Mouse (Mus musculus) T-helper 2 cell (primary cell): ENCODE results near the gene Syndig1.

Experiments
- in situ Hi-C: fragments of 300-600 bp; cut with MboI, MseI; formaldehyde crosslinking; loops from one replicate; pipeline ENCODE4 v1.15.1; 2025; ENCODE audit warnings: high pct_unique_total_duplicates

Gene Syndig1

GRCm38 (mm10) chr2:149828911-149829310 lies at the start of gene Syndig1:
TSS of gene Syndig1 (plus strand) at chr2:149829211.
- in situ Hi-C loops, result no loop called here

GRCm38 (mm10) chr2:149798613-149799012 lies 30.4 kb upstream of the Syndig1 start:
- in situ Hi-C loops, result no loop called here

- in situ Hi-C loops, result no loop called here
Measured at GRCm38 (mm10) chr2:149804599-149805140, 24.3 kb upstream of the Syndig1 start.

GRCm38 (mm10) chr2:149805256-149805655 lies 23.8 kb upstream of the Syndig1 start:
- in situ Hi-C loops, result no loop called here

- in situ Hi-C loops, result no loop called here
Measured at GRCm38 (mm10) chr2:149812899-149813298, 16.1 kb upstream of the Syndig1 start.

GRCm38 (mm10) chr2:149818395-149818794 lies 10.6 kb upstream of the Syndig1 start:
- in situ Hi-C loops, result no loop called here

GRCm38 (mm10) chr2:149819751-149820150 lies 9.3 kb upstream of the Syndig1 start:
- in situ Hi-C loops, result no loop called here

GRCm38 (mm10) chr2:149820201-149820600 lies 8.8 kb upstream of the Syndig1 start:
- in situ Hi-C loops, result no loop called here

GRCm38 (mm10) chr2:149829955-149830535 lies 1.0 kb downstream of the Syndig1 start:
- in situ Hi-C loops, result no loop called here

GRCm38 (mm10) chr2:149830536-149831458 lies 1.8 kb downstream of the Syndig1 start, which contains the start of gene C530025M09Rik:
TSS of gene C530025M09Rik (minus strand) at chr2:149831213.
- in situ Hi-C loops, result no loop called here

GRCm38 (mm10) chr2:149831459-149832245 lies 2.6 kb downstream of the Syndig1 start:
- in situ Hi-C loops, result no loop called here

- in situ Hi-C loops, result no loop called here
Measured at GRCm38 (mm10) chr2:149832301-149832700, 3.3 kb downstream of the Syndig1 start.

- in situ Hi-C loops, result no loop called here
Measured at GRCm38 (mm10) chr2:149835091-149835490, 6.1 kb downstream of the Syndig1 start.

GRCm38 (mm10) chr2:149836471-149837135 lies 7.6 kb downstream of the Syndig1 start:
- in situ Hi-C loops, result no loop called here

- in situ Hi-C loops, result no loop called here
Measured at GRCm38 (mm10) chr2:149839666-149840065, 10.7 kb downstream of the Syndig1 start.

GRCm38 (mm10) chr2:149844575-149844974 lies 15.6 kb downstream of the Syndig1 start:
- in situ Hi-C loops, result no loop called here

- in situ Hi-C loops, result no loop called here
Measured at GRCm38 (mm10) chr2:149848778-149849177, 19.8 kb downstream of the Syndig1 start.

GRCm38 (mm10) chr2:149861002-149861401 lies 32.0 kb downstream of the Syndig1 start:
- in situ Hi-C loops, result no loop called here

GRCm38 (mm10) chr2:149865914-149866435 lies 37.0 kb downstream of the Syndig1 start:
- in situ Hi-C loops, result no loop called here

GRCm38 (mm10) chr2:149870496-149870895 lies 41.5 kb downstream of the Syndig1 start:
- in situ Hi-C loops, result no loop called here

- in situ Hi-C loops, result no loop called here
Measured at GRCm38 (mm10) chr2:149872496-149872895, 43.5 kb downstream of the Syndig1 start.
